Comparison of ENCODE assay signal across 12 mouse cellular contexts in genomic region chr8:125337444-125338077, GRCm38 (mm10).
DNase-seq lines count a peak whose midpoint lies in the region; ATAC-seq and TF ChIP-seq lines count a peak whose summit lies in the region.
"Had no signal": no experiment of that assay in that cellular context is flagged by ENCODE, and none has a peak within 500 bp of the region (broad histone marks: within the 10 kb centered on the region; RNA-seq: fewer than 3 reads in every experiment).

No protein-coding gene starts in this region.

- H3K9ac ChIP-seq in heart, embryonic 16.5 days (ENCODE audit: low read length), result peak overlapping the region; percentile 34
- H3K9ac ChIP-seq in stomach, embryonic 15.5 days, result no peak overlapping the region
- H3K9ac ChIP-seq in stomach, postnatal 0 days (ENCODE audit: low read length), result no peak overlapping the region
- H3K9ac ChIP-seq: embryonic facial prominence, embryonic 15.5 days; liver, embryonic 14.5 days had no signal

- peak overlapping the region; percentile 16 for H3K4me2 ChIP-seq in heart, embryonic 16.5 days (ENCODE audit: low read depth, low read length)
- peak overlapping the region; percentile 6; the same call in 1 of the 2 replicates for H3K4me2 ChIP-seq in stomach, embryonic 15.5 days
- H3K4me2 ChIP-seq in stomach, postnatal 0 days (replicated peaks; ENCODE audit: low read depth), result no peak overlapping the region
- H3K4me2 ChIP-seq: embryonic facial prominence, embryonic 15.5 days had no signal

- no peak for DNase-seq in heart, adult 11 months
- DNase-seq in stomach, postnatal 0 days (ENCODE audit: low spot score), result no peak
- DNase-seq in mesoderm, embryonic 11.5 days (ENCODE audit: low read depth, low spot score), result peak; percentile 49
- no peak for DNase-seq in cerebellum, adult 8-10 months
- DNase-seq in layer of hippocampus, postnatal 14 days (ENCODE audit: low spot score in 2 of 2), result no peak
- no peak for DNase-seq in cerebellum, postnatal 4 days (ENCODE audit: low spot score in 2 of 2)
- DNase-seq: adrenal gland, adult 8-10 months; cerebellum, adult 9-10 months had no signal

- TF ChIP-seq EP300 in stomach, postnatal 0 days (optimal IDR thresholded peaks at IDR 0.05), result no peak

- H3K27ac ChIP-seq in heart, embryonic 16.5 days (ENCODE audit: low read length), result peak overlapping the region; percentile 24
- H3K27ac ChIP-seq in stomach, embryonic 15.5 days, result no peak overlapping the region
- H3K27ac ChIP-seq in stomach, postnatal 0 days (replicated peaks), result no peak overlapping the region
- H3K27ac ChIP-seq: embryonic facial prominence, embryonic 15.5 days; liver, embryonic 14.5 days had no signal

- peaks cover 29% of the 10 kb centered on the region for H3K4me1 ChIP-seq in heart, embryonic 16.5 days (ENCODE audit: control insufficient read depth, insufficient read depth, low read length)
- peaks cover 20% of the 10 kb centered on the region for H3K4me1 ChIP-seq in stomach, embryonic 15.5 days
- H3K4me1 ChIP-seq in stomach, postnatal 0 days (replicated peaks; ENCODE audit: control insufficient read depth, insufficient read depth), result no peaks in the 10 kb centered on the region

- no peak overlapping the region for H3K4me3 ChIP-seq in heart, embryonic 16.5 days (ENCODE audit: low read length)
- H3K4me3 ChIP-seq in stomach, embryonic 15.5 days (replicated peaks), result no peak overlapping the region
- H3K4me3 ChIP-seq in stomach, postnatal 0 days (ENCODE audit: low read depth, low read length), result no peak overlapping the region
- H3K4me3 ChIP-seq: embryonic facial prominence, embryonic 15.5 days had no signal

- no peaks in the 10 kb centered on the region; the same call in 1 of the 2 replicates for H3K27me3 ChIP-seq in heart, embryonic 16.5 days (ENCODE audit: control insufficient read depth, insufficient read depth, low read length)
- H3K27me3 ChIP-seq in stomach, embryonic 15.5 days (replicated peaks), result no peaks in the 10 kb centered on the region
- H3K27me3 ChIP-seq in stomach, postnatal 0 days (ENCODE audit: control insufficient read depth, insufficient read depth, low read length), result no peaks in the 10 kb centered on the region
- H3K27me3 ChIP-seq: embryonic facial prominence, embryonic 15.5 days had no signal

- no peak for TF ChIP-seq CTCF in stomach, postnatal 0 days (IDR thresholded peaks at IDR 0.05; ENCODE audit: low read depth)

- no peaks in the 10 kb centered on the region for H3K36me3 ChIP-seq in heart, embryonic 16.5 days (ENCODE audit: control insufficient read depth, insufficient read depth)
- H3K36me3 ChIP-seq in stomach, embryonic 15.5 days, result no peaks in the 10 kb centered on the region
- H3K36me3 ChIP-seq in stomach, postnatal 0 days (ENCODE audit: control insufficient read depth, insufficient read depth, low read length), result no peaks in the 10 kb centered on the region
- H3K36me3 ChIP-seq: embryonic facial prominence, embryonic 15.5 days had no signal

- 23% methylated on average over 18 of the region's 18 CpGs for WGBS in heart, embryonic 16.5 days
- 21% methylated on average over 18 of the region's 18 CpGs for WGBS in stomach, embryonic 15.5 days
- WGBS in stomach, postnatal 0 days, result 26% methylated on average over 18 of the region's 18 CpGs

- ATAC-seq in heart, embryonic 16.5 days (replicated peaks; ENCODE audit: extremely low read depth, insufficient read depth, low FRiP score), result no peak
- no peak for ATAC-seq in stomach, embryonic 15.5 days (ENCODE audit: insufficient read depth, low FRiP score, low read depth)
- ATAC-seq in stomach, postnatal 0 days (ENCODE audit: low FRiP score, low TSS enrichment), result no peak

- H3K9me3 ChIP-seq in heart, embryonic 16.5 days (replicated peaks; ENCODE audit: control insufficient read depth, low read length), result no peaks in the 10 kb centered on the region
- no peaks in the 10 kb centered on the region for H3K9me3 ChIP-seq in stomach, embryonic 15.5 days
- H3K9me3 ChIP-seq in stomach, postnatal 0 days (ENCODE audit: control insufficient read depth, low read length), result no peaks in the 10 kb centered on the region
- H3K9me3 ChIP-seq: embryonic facial prominence, embryonic 15.5 days had no signal
